Mouse (Mus musculus) right cerebral cortex, postnatal 25 days (tissue): ENCODE data around the gene Rps19.
A peak's percentile ranks its signal among the peaks of the same experiment; 100 is the strongest.
"Not testable (repeated sequence)": the region's sequence is repeated elsewhere in the genome, so short reads cannot be mapped to it uniquely, and the experiment has no call there.

ENCODE experiments used
- DNase-seq: peaks from one replicate; pipeline ENCODE4 v3.0.0; 2022

The Rps19 gene

GRCm38 (mm10) chr7:24883896-24884692 is at the start of gene Rps19:
Rps19 (plus strand) TSS chr7:24884371.
- peak; percentile 95 for DNase-seq

- not testable (repeated sequence) for DNase-seq
Measured at GRCm38 (mm10) chr7:24838732-24839409, 45.3 kb upstream of the Rps19 start.

- no peak for DNase-seq
Measured at GRCm38 (mm10) chr7:24839410-24839808, 44.8 kb upstream of the Rps19 start.

- no peak for DNase-seq
Measured at GRCm38 (mm10) chr7:24840331-24840730, 43.8 kb upstream of the Rps19 start.

- no peak for DNase-seq
Measured at GRCm38 (mm10) chr7:24841009-24841408, 43.2 kb upstream of the Rps19 start.

- DNase-seq = no peak
Measured at GRCm38 (mm10) chr7:24844144-24844543, 40.0 kb upstream of the Rps19 start.

- no peak for DNase-seq
Measured at GRCm38 (mm10) chr7:24845181-24845580, 39.0 kb upstream of the Rps19 start.

GRCm38 (mm10) chr7:24845713-24846112 is 38.5 kb upstream of the Rps19 start:
- no peak for DNase-seq

- not testable (repeated sequence) for DNase-seq
Measured at GRCm38 (mm10) chr7:24846576-24846975, 37.6 kb upstream of the Rps19 start.

GRCm38 (mm10) chr7:24850162-24850561 is 34.0 kb upstream of the Rps19 start:
- DNase-seq = peak; percentile 49

GRCm38 (mm10) chr7:24850899-24851303 is 33.3 kb upstream of the Rps19 start:
- DNase-seq = no peak

GRCm38 (mm10) chr7:24851596-24852325 is 32.4 kb upstream of the Rps19 start:
- DNase-seq = no peak

- DNase-seq = no peak
Measured at GRCm38 (mm10) chr7:24852557-24853232, 31.5 kb upstream of the Rps19 start.

GRCm38 (mm10) chr7:24853233-24853563 is 31.0 kb upstream of the Rps19 start:
- no peak for DNase-seq

- no peak for DNase-seq
Measured at GRCm38 (mm10) chr7:24853695-24854094, 30.5 kb upstream of the Rps19 start.

- no peak for DNase-seq
Measured at GRCm38 (mm10) chr7:24856460-24857120, 27.6 kb upstream of the Rps19 start.

- no peak for DNase-seq
Measured at GRCm38 (mm10) chr7:24859234-24859633, 24.9 kb upstream of the Rps19 start.

GRCm38 (mm10) chr7:24861913-24862312 is 22.3 kb upstream of the Rps19 start, which contains the start of gene Gm9844:
Gm9844 (plus strand) TSS chr7:24862213.
- DNase-seq = no peak

- no peak for DNase-seq
Measured at GRCm38 (mm10) chr7:24862853-24863252, 21.3 kb upstream of the Rps19 start.

GRCm38 (mm10) chr7:24864156-24864555 is 20.0 kb upstream of the Rps19 start:
- no peak for DNase-seq

- DNase-seq = no peak
Measured at GRCm38 (mm10) chr7:24869080-24869479, 15.1 kb upstream of the Rps19 start.

- no peak for DNase-seq
Measured at GRCm38 (mm10) chr7:24869532-24870165, 14.5 kb upstream of the Rps19 start, which contains the start of the genes Lypd4 and Dmrtc2. Lypd4 (minus strand) TSS chr7:24869941. Dmrtc2 (plus strand) TSS chr7:24870057.
